Mouse (Mus musculus): ENCODE results near the gene Mapt.
"Not testable (repeated sequence)": the region's sequence is repeated elsewhere in the genome, so short reads cannot be mapped to it uniquely, and the experiment has no call there.

Mapt gene

DNA sequence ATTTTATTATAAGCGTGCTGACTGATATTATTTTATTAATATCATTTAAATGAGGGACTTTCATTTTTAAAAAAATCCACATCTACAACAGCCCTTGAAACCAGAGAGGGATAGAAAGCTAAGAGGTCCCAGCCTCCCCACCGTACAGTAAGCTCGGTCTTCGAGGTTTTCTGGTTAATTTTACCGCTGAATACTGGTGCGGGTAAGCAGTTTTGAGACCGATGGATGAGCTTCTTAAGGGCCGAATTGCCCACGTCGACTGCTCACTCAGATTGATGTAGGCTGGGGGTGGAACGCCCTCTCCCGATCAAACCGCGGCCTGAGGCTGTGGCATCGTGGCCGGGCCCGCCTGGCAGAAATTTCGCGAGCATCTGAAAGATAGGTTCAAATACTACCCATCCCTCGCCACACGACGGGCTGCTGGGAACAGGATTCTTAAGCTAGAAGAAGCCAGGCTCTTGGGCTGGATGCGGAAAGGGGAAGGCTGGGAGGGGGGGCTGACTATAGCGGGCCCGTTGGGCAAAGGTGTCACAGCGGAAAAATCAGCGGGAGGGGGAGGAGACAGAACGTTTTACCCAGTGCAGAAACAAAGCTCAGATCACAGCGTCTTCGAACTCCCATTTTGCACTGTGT is 2.5 kb downstream of the Mapt start:
- DNase-seq (ENCODE audit: low spot score in 2 of 2): no peak

- no peak for DNase-seq (ENCODE audit: low spot score in 2 of 2)
Measured at GRCm38 (mm10) chr11:104234680-104235079, 3.5 kb downstream of the Mapt start.

- no peak for DNase-seq (ENCODE audit: low spot score in 2 of 2)
Measured at GRCm38 (mm10) chr11:104235881-104236280, 4.7 kb downstream of the Mapt start.

DNA sequence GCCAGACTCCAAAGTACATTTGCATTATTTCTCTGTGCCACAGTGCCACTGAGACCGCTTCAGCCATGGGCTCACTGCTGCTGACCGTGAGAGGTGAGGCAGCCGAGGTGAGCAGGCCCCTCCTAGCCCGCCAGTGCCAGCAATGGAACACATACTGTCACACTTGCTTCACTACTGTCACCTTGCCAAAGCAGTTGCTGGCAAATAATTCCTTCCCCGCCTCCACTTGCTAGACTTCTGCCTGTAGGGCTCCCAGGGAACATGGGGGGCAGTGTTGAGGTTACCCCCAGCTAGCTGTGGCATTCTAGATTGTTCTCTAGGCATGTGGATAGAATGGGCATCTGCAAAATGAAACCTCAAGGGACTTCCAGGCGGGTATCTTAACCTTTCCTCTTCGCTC is 6.0 kb downstream of the Mapt start:
- DNase-seq (ENCODE audit: low spot score in 2 of 2): peak in 1 of 2 experiments; percentile 40

DNA sequence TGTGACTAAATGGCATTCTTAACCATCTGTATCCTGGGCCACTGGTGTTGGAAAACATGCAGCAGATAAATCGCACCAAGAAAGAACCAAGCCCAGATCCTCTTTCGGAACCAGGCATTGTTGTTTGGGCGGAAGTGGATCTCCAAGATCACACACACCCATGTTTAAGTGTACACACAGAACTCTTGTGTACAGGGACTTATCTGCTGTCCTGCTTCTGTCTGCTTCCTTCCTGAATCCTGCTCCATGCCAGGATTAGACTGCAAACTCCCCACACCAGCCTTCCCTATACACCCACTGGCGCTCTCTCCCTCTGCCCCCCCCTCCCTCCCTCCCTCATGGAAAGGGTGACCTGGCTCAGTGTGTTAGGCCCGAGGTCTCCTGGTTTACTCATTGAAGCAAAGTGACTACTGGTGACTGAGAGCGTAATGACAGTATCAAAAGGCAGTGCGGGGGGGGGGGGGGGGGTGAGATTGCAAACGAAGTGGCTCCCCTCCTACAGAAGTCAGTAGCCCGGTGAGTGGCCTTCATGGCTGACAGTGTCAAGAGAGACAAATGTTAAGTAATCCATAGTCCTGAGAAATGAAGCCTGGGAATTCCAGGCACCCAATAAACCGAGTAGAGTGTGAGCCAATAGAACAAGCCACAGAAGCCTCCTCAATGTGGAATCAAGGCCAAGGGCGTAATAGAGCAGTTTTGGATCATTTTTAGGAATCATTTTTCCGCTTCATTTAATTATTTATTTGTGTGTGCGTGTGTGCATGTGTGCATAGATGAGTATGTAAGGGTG is 7.0 kb downstream of the Mapt start:
- no peak for DNase-seq (ENCODE audit: low spot score in 2 of 2)

- DNase-seq (ENCODE audit: low spot score in 2 of 2): not testable (repeated sequence)
Measured at GRCm38 (mm10) chr11:104245478-104245877, 14.3 kb downstream of the Mapt start.

DNA sequence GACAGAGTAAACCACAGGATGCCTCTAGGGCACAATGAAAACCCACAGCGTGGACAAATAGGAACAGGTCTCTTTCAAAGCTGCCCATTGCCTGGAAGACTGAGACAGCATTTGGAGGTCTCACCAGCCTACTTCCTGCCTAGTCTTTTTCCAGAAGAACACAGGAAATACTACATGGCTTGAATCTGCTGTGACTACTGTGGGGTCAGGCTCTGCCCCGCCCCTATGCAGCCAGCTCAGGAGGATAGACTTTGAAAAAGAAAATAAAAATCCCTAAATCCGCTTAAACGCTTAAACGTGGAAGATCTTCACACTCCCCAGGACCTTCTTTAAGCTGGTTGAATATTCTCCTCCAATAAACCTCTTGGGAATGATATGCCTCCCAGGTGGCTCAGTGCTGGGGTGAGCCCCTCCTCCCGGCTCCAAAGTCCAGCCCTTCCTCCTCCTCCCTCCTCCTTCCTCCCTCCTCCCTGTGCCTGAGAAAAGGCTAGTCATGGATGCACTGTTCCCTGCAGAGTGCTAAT is 15.0 kb downstream of the Mapt start:
- DNase-seq (ENCODE audit: low spot score in 2 of 2): no peak

- no peak for DNase-seq (ENCODE audit: low spot score in 2 of 2)
Measured at GRCm38 (mm10) chr11:104247141-104247717, 16.0 kb downstream of the Mapt start.

DNA sequence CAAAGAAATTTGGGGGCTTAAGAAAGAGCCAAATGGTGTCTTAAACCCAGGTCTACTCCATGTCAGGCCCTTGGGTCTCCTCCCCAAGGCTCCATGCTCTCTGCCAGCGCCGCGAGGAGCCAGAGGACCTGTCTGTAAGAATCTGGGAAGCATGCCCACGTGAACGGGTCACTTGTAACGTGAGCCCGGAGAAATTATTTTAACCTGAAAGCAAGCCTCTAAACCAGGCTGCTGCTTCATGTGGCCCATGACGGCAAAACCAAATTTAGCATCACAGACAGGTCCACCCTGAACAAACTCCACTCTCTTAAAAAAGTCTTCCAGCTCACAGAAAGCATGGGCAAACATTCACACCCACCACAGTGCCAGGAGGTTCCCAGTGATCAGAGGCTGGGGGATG is 18.2 kb downstream of the Mapt start:
- no peak for DNase-seq (ENCODE audit: low spot score in 2 of 2)

DNA sequence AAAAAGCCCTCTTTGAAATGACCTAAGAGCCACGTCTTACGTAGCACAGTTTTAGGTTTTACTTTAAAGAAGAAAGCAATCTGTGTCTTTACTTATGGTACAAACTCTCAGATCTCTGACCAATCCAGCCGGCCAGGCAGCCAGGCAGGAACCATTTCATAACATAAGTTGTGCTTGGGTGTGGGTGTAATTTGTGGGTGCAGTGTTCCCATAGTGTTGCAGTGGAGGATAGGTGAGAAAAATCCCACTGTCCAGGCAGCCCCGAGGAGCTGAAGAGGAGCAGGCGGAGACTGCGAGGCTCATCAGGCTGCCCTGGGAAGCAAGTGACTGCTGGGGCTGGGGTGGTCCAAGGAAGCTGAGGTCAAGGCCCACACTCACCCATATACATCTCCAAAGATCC is 19.9 kb downstream of the Mapt start:
- DNase-seq (ENCODE audit: low spot score in 2 of 2): peak; percentile 72 to 77

DNA sequence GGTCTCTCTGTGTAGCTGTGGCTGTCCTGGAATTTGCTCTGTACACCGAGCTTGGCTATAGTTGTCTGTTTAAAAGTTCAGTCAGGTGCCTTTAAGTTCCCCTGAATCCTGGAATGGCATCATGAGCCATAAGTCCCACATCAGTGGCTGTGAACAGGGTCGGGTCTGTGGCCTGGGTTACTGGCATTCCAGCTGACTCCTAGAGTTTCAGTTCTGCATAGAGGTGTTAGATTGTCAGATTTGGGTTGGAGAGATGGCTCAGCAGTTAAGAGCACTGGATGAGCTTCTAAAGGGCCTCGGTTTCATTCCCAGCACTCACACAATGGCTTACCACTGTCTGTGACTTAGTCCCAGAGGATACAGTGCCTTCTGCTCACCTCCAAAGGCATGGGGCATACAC is 20.9 kb downstream of the Mapt start:
- DNase-seq (ENCODE audit: low spot score in 2 of 2): no peak

DNA sequence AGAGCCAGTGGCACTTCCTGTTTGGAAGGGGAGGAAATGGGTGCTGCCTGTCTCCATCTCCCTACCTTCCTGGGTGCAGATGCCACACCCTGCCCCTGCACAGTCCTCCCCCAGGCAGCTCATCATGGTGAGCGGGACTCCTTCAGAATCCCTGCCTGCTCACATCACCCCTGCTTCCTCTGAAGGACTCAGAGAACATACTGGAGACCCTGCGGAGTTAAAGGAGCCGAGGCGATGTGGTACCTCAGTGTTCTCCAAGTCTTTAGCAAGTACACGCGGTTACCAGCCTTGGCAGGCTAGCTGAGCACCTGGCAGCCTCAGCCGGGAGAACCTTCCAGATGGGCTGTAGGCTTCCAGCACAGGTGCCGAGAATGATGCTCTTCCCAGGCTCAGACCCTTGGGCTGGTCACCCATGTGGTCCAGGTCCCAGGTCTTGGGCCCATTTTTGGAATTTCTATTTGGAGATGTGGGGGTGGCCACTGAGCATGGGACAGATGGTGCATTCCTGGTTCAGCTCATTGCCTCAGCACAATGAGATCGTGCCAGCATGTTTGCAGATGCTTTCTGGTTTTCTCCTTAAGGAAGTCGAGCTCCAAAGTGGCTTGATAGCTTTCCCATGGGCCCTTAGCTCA is 23.3 kb downstream of the Mapt start:
- DNase-seq (ENCODE audit: low spot score in 2 of 2): peak; percentile 70 to 81

GRCm38 (mm10) chr11:104256179-104256578 is 25.0 kb downstream of the Mapt start:
- DNase-seq (ENCODE audit: low spot score in 2 of 2): no peak

DNA sequence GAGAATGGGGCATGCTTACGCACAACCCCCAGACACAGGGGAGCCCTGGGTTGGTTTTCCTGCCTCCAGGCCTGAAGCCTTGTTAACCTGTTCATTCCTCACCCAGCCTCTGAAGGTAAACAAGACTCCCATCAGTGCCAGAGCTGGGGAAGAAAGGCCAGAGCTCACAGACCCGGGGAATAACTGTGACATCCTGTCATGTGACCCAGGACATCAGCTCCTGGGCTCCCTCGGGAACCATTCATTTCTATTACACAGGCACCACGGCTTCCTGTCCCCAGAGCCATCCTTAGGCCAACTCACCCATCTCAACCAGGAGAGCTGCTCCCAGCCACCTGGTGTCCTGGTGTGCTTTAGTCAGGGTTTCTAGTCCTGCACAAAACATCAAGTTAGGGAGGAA is 27.8 kb downstream of the Mapt start:
- no peak for DNase-seq (ENCODE audit: low spot score in 2 of 2)

GRCm38 (mm10) chr11:104264683-104265082 is 33.5 kb downstream of the Mapt start:
- no peak for DNase-seq (ENCODE audit: low spot score in 2 of 2)

GRCm38 (mm10) chr11:104265669-104266068 is 34.5 kb downstream of the Mapt start:
- no peak for DNase-seq (ENCODE audit: low spot score in 2 of 2)

GRCm38 (mm10) chr11:104267380-104267779 is 36.2 kb downstream of the Mapt start:
- DNase-seq (ENCODE audit: low spot score in 2 of 2): peak in 1 of 2 experiments; percentile 57

DNA sequence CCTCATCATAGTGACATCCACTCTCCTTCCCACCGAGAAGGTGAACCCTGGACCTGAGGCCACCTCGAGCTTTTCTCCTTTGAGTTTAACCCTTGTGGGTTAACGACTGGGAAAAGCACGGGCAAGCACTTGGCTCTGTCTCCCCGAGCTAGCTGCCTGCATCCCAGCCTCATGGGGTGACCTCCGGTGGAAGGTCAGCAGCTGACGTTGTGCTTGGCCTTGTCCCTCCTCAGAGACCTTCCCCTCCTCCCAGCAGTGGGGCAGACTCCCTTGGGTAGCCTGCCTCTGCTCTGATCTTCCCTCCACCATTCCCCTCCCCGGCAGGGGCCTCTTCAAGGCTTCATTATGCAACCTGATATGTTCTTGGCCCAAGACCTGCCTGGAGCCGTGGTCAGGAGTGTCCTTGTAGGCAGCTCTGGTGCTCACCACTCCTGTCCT is 38.2 kb downstream of the Mapt start:
- no peak for DNase-seq (ENCODE audit: low spot score in 2 of 2)

DNA sequence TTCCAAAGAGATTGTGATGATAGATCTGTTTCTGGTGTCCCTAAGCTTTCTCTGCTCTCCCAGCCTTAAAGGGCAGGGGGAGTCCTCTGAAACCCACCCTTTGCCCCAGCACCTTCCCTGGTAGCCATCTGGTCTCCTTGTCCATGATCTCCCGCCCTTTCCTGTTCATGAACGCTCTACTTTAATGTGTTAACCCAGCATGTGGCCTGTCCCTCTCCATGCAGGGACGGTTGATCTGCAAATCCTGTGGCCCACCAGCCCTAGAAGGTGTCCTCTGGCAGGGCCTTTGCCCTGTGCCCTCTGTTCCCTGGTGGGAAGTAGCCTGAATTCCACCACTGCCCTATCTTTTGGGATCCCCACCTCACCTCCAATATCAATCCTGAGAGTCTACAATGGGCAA is 39.3 kb downstream of the Mapt start:
- no peak for DNase-seq (ENCODE audit: low spot score in 2 of 2)

- DNase-seq (ENCODE audit: low spot score in 2 of 2): no peak
Measured at GRCm38 (mm10) chr11:104270876-104271275, 39.7 kb downstream of the Mapt start.

DNA sequence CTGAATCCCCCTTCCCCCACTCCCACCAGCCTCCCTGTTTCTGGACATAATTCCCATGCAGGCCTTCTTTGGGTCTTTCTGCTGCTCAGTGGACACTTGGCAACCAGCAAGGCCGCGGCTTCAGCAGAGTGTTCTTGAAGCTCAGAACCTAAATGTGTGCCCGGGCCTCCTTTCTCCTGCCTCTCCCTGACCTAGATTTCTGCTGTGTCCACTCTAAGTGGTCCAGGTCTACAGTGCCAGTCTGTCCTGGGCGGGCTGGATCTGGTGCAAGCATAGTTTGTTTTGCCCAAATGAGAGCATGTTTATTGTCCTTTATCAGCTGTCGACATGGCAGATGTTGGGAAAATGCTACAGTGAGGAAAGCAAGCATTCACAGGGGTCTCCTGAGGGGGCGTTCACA is 40.7 kb downstream of the Mapt start:
- DNase-seq (ENCODE audit: low spot score in 2 of 2): no peak

DNA sequence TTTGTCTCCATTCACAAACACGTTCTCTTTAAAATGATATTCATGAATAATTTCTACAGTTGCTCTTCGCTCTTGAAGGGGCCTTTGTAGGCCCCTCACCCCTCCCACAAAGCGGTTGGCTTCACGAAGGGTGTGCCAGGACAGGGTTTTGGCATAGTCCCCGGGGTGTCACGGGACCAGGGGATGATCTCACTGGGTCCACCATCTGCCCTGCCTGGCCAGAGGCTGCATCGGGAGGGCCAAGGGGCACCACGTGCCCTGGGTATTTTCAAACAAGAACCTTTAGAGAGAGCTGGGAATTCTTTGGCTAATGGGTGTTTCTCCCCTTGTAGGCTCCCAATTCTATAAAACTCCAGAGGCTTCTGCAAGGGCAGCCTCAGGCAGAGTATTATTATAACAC is 41.2 kb downstream of the Mapt start:
- DNase-seq (ENCODE audit: low spot score in 2 of 2): peak; percentile 63 to 73
